Mouse (Mus musculus) spleen, adult 12 weeks (tissue): ENCODE results near the gene Zfp318.
A peak's percentile ranks its signal among the peaks of the same experiment; 100 is the strongest.

Source experiments
- DNase-seq: peaks from one replicate; pipeline ENCODE4 v3.0.0; 2022; ENCODE audit warnings: low spot score

Zfp318 gene

GRCm38 (mm10) chr17:46452683-46453082, 69.2 kb downstream of the Zfp318 start:
- DNase-seq: no peak

- DNase-seq: no peak
Observed at GRCm38 (mm10) chr17:46453302-46453948, 69.9 kb downstream of the Zfp318 start.

- no peak for DNase-seq
Observed at GRCm38 (mm10) chr17:46453970-46454411, 70.5 kb downstream of the Zfp318 start.

GRCm38 (mm10) chr17:46454539-46454938, 71.0 kb downstream of the Zfp318 start:
- no peak for DNase-seq

- DNase-seq: no peak
Observed at GRCm38 (mm10) chr17:46455110-46455691, 71.7 kb downstream of the Zfp318 start.

- DNase-seq: peak; percentile 11
Observed at GRCm38 (mm10) chr17:46457791-46458190, 74.3 kb downstream of the Zfp318 start.

- DNase-seq: no peak
Observed at GRCm38 (mm10) chr17:46458439-46458838, 74.9 kb downstream of the Zfp318 start.

- no peak for DNase-seq
Observed at GRCm38 (mm10) chr17:46460673-46461072, 77.1 kb downstream of the Zfp318 start.

- DNase-seq: no peak
Observed at GRCm38 (mm10) chr17:46461347-46461746, 77.8 kb downstream of the Zfp318 start.

GRCm38 (mm10) chr17:46462226-46462625, 78.7 kb downstream of the Zfp318 start:
- DNase-seq: no peak

GRCm38 (mm10) chr17:46467830-46468229, 84.3 kb downstream of the Zfp318 start:
- no peak for DNase-seq
